Mouse (Mus musculus) kidney, embryonic 15.5 days (tissue): ENCODE results near the gene Aqr. TPM values are rescaled to one million over a fixed set of nuclear protein-coding genes. Genes with fewer than 3 reads are reported as not detected.
"Not testable (repeated sequence)": the region's sequence is repeated elsewhere in the genome, so short reads cannot be mapped to it uniquely, and the experiment has no call there.

Experiments used
- ATAC-seq: fragments of 200-750 bp; cut with Nextera tagmentation; replicated peaks from 2 replicates; pipeline ENCODE4 v1.8.0; 2017; ENCODE audit warnings: moderate TSS enrichment; ENCODE audit not compliant: low FRiP score
- H3K27ac ChIP-seq: fragments of 300-500 bp; sonication (generic); 2 replicates; pipeline ENCODE4 v1.5.1; 2015; ENCODE audit warnings: mild to moderate bottlenecking, inconsistent platforms
- H3K27me3 ChIP-seq: fragments of 300-500 bp; sonication (generic); 2 replicates; pipeline ENCODE4 v1.6.1; 2015; ENCODE audit warnings: inconsistent platforms
- H3K36me3 ChIP-seq: fragments of 300-500 bp; sonication (generic); 2 replicates; pipeline ENCODE4 v1.6.1; 2015; ENCODE audit warnings: inconsistent platforms
- H3K4me1 ChIP-seq: fragments of 300-500 bp; sonication (generic); 2 replicates; pipeline ENCODE4 v1.6.1; 2015; ENCODE audit warnings: inconsistent platforms
- H3K4me2 ChIP-seq: fragments of 300-500 bp; sonication (generic); 2 replicates; pipeline ENCODE4 v1.6.1; 2015; ENCODE audit warnings: moderate library complexity, mild to moderate bottlenecking, inconsistent platforms
- H3K4me3 ChIP-seq: fragments of 300-500 bp; sonication (generic); replicated peaks from 2 replicates; pipeline ENCODE4 v1.5.1; 2015; ENCODE audit warnings: mild to moderate bottlenecking, inconsistent platforms
- H3K9ac ChIP-seq: fragments of 300-500 bp; sonication (generic); 2 replicates; pipeline ENCODE4 v1.6.1; 2015; ENCODE audit warnings: mild to moderate bottlenecking, inconsistent platforms
- H3K9me3 ChIP-seq: fragments of 300-500 bp; sonication (generic); replicated peaks from 2 replicates; pipeline ENCODE4 v1.6.1; 2016; ENCODE audit warnings: inconsistent platforms
- WGBS: fragments of 180-500 bp; shearing (Covaris S2); methylation state at CpG from one replicate; pipeline ENCODE4 v1.1.7; 2015; ENCODE audit warnings: mixed read lengths; 5-methylcytosine and 5-hydroxymethylcytosine counted together
- polyA plus RNA-seq: library from polyadenylated mRNA; unstranded; fragments of >200 nt; fragmentation: Nextera tagmentation; extraction: Ambion mirVana; gene quantifications from 2 replicates; pipeline ENCODE4 v1.2.1, GENCODE M21; 2015

Aqr gene
- 43.8 and 46.4 TPM in 2 replicates for polyA plus RNA-seq

GRCm38 (mm10) chr2:114186924-114187323, at the start of gene Aqr:
Aqr (minus strand) TSS chr2:114187024.
- H3K4me2 ChIP-seq, ATAC-seq, H3K4me1 ChIP-seq, H3K9me3 ChIP-seq, H3K36me3 ChIP-seq, H3K9ac ChIP-seq, H3K27ac ChIP-seq, H3K27me3 ChIP-seq, H3K4me3 ChIP-seq: not testable (repeated sequence)
- WGBS, result 86% methylated on average over 1 of the region's 6 CpGs

GRCm38 (mm10) chr2:114236566-114236965, 49.7 kb upstream of the Aqr start:
- no peak overlapping the region for H3K9ac ChIP-seq
- WGBS, result 93% methylated on average over 1 of the region's 1 CpGs

GRCm38 (mm10) chr2:114235584-114235983, 48.8 kb upstream of the Aqr start:
- Histone ChIP-seq H3K4me3 (no peak overlapping the region), H3K27me3 (no peaks in the 10 kb centered on the region), H3K9me3 (no peaks in the 10 kb centered on the region), H3K36me3 (no peaks in the 10 kb centered on the region), H3K27ac (no peak overlapping the region), H3K4me2 (no peak overlapping the region), H3K9ac (no peak overlapping the region), H3K4me1 (no peaks in the 10 kb centered on the region)
- no peak for ATAC-seq
- WGBS, result 82% methylated on average over 3 of the region's 3 CpGs

More at GRCm38 (mm10) chr2:114236566-114236965, 49.7 kb upstream of the Aqr start:
- no peaks in the 10 kb centered on the region for H3K4me1 ChIP-seq
- no peaks in the 10 kb centered on the region for H3K36me3 ChIP-seq
- H3K9me3 ChIP-seq, result no peaks in the 10 kb centered on the region
- H3K4me2 ChIP-seq, result no peak overlapping the region
- no peak for ATAC-seq
- H3K27ac ChIP-seq, result no peak overlapping the region
- no peaks in the 10 kb centered on the region for H3K27me3 ChIP-seq
- H3K4me3 ChIP-seq, result no peak overlapping the region

- WGBS, result 71% methylated on average over 2 of the region's 2 CpGs
- H3K4me3 ChIP-seq, result no peak overlapping the region
Measured at GRCm38 (mm10) chr2:114231248-114231647, 44.4 kb upstream of the Aqr start.

GRCm38 (mm10) chr2:114228672-114229071, 41.8 kb upstream of the Aqr start:
- H3K9ac ChIP-seq, result no peak overlapping the region
- WGBS, result 62% methylated on average over 2 of the region's 2 CpGs

More at GRCm38 (mm10) chr2:114231248-114231647, 44.4 kb upstream of the Aqr start:
- Histone ChIP-seq H3K9me3 (no peaks in the 10 kb centered on the region), H3K27me3 (no peaks in the 10 kb centered on the region), H3K4me2 (no peak overlapping the region), H3K27ac (no peak overlapping the region), H3K36me3 (no peaks in the 10 kb centered on the region), H3K9ac (no peak overlapping the region), H3K4me1 (no peaks in the 10 kb centered on the region)
- no peak for ATAC-seq

GRCm38 (mm10) chr2:114205036-114205435, 18.2 kb upstream of the Aqr start:
- no peak overlapping the region for H3K4me3 ChIP-seq
- H3K27ac ChIP-seq, result no peak overlapping the region
- H3K9me3 ChIP-seq, result no peaks in the 10 kb centered on the region
- no peak for ATAC-seq
- H3K9ac ChIP-seq, result no peak overlapping the region
- 60% methylated on average over 6 of the region's 6 CpGs for whole genome bisulfite sequencing
- H3K27me3 ChIP-seq, result no peaks in the 10 kb centered on the region
- H3K4me1 ChIP-seq, result peaks cover 4% of the 10 kb centered on the region
- H3K4me2 ChIP-seq, result no peak overlapping the region
- H3K36me3 ChIP-seq, result no peaks in the 10 kb centered on the region

More at GRCm38 (mm10) chr2:114228672-114229071, 41.8 kb upstream of the Aqr start:
- H3K4me1 ChIP-seq, result no peaks in the 10 kb centered on the region
- H3K4me3 ChIP-seq, result no peak overlapping the region
- no peaks in the 10 kb centered on the region for H3K9me3 ChIP-seq
- H3K27me3 ChIP-seq, result no peaks in the 10 kb centered on the region
- no peaks in the 10 kb centered on the region for H3K36me3 ChIP-seq
- H3K4me2 ChIP-seq, result no peak overlapping the region
- ATAC-seq, result no peak
- no peak overlapping the region for H3K27ac ChIP-seq

GRCm38 (mm10) chr2:114201574-114201973, 14.8 kb upstream of the Aqr start:
- no peak for ATAC-seq
- peaks cover 9% of the 10 kb centered on the region for H3K36me3 ChIP-seq
- H3K27ac ChIP-seq, result no peak overlapping the region
- H3K27me3 ChIP-seq, result no peaks in the 10 kb centered on the region
- peak overlapping the region; percentile 73 for H3K4me2 ChIP-seq
- WGBS, result 40% methylated on average over 4 of the region's 4 CpGs
- H3K4me1 ChIP-seq, result peaks cover 10% of the 10 kb centered on the region
- peak overlapping the region; percentile 77; the same call in 1 of the 2 replicates for H3K9ac ChIP-seq
- peak overlapping the region; percentile 73 for H3K4me3 ChIP-seq
- H3K9me3 ChIP-seq, result no peaks in the 10 kb centered on the region

GRCm38 (mm10) chr2:114200932-114201559, 14.2 kb upstream of the Aqr start, which contains the start of gene Zfp770:
Zfp770 (minus strand) TSS chr2:114201469.
- Histone ChIP-seq H3K27me3 (no peaks in the 10 kb centered on the region), H3K4me3 (peak within 1 kb of the TSS; percentile 73), H3K4me1 (peaks cover 10% of the 10 kb centered on the region), H3K4me2 (peak within 1 kb of the TSS; percentile 73), H3K27ac (peak within 1 kb of the TSS; percentile 81), H3K36me3 (peaks cover 14% of the 10 kb centered on the region), H3K9ac (peak within 1 kb of the TSS; percentile 77), H3K9me3 (no peaks in the 10 kb centered on the region)
- under 1% methylated on average over 36 of the region's 36 CpGs for WGBS
- ATAC-seq, result peak; percentile 96

- no peaks in the 10 kb centered on the region for H3K9me3 ChIP-seq
- WGBS, result 91% methylated on average over 5 of the region's 5 CpGs
- peaks cover 37% of the 10 kb centered on the region for H3K36me3 ChIP-seq
- H3K4me3 ChIP-seq, result no peak overlapping the region
- no peaks in the 10 kb centered on the region for H3K27me3 ChIP-seq
- ATAC-seq, result no peak
- no peak overlapping the region for H3K9ac ChIP-seq
- peaks cover 10% of the 10 kb centered on the region for H3K4me1 ChIP-seq
- H3K27ac ChIP-seq, result no peak overlapping the region
- no peak overlapping the region for H3K4me2 ChIP-seq
Measured at GRCm38 (mm10) chr2:114196421-114196820, 9.6 kb upstream of the Aqr start.

GRCm38 (mm10) chr2:114177802-114178733, 8.8 kb downstream of the Aqr start:
- Histone ChIP-seq H3K4me3 (no peak overlapping the region), H3K4me2 (no peak overlapping the region), H3K27me3 (no peaks in the 10 kb centered on the region), H3K4me1 (peaks cover 8% of the 10 kb centered on the region), H3K9me3 (no peaks in the 10 kb centered on the region), H3K36me3 (no peaks in the 10 kb centered on the region), H3K27ac (no peak overlapping the region), H3K9ac (no peak overlapping the region)
- WGBS, result 61% methylated on average over 4 of the region's 4 CpGs
- no peak for ATAC-seq

GRCm38 (mm10) chr2:114174651-114175484, 12.0 kb downstream of the Aqr start:
- Histone ChIP-seq H3K4me2 (peak overlapping the region; percentile 80), H3K27ac (peak overlapping the region; percentile 25; the same call in 1 of the 2 replicates), H3K9me3 (no peaks in the 10 kb centered on the region), H3K27me3 (no peaks in the 10 kb centered on the region), H3K36me3 (peaks cover 12% of the 10 kb centered on the region), H3K9ac (peak overlapping the region; percentile 84), H3K4me1 (peaks cover 8% of the 10 kb centered on the region), H3K4me3 (peak overlapping the region; percentile 85)
- peak; percentile 97 for ATAC-seq
- WGBS, result under 1% methylated on average over 44 of the region's 44 CpGs
